Mouse (Mus musculus) MEL (cell line): ENCODE data around the gene Dus1l. TPM values are rescaled to one million over a fixed set of nuclear protein-coding genes. Genes with fewer than 3 reads are reported as not detected.
A peak's percentile ranks its signal among the peaks of the same experiment; 100 is the strongest.

Experiments used
- DNase-seq: peaks from one replicate; pipeline ENCODE4 v3.0.0; 2011; ENCODE audit warnings: low read depth, low spot score
- H3K27ac ChIP-seq: 2 replicates; pipeline ENCODE4 v1.5.1; 2012; ENCODE audit warnings: low read depth, mild to moderate bottlenecking, control low read depth, low read length, moderate library complexity; ENCODE audit not compliant: control insufficient read depth
- H3K27me3 ChIP-seq, 2 experiments: fragments of 150-350 bp in 1 of 2; sonication (generic) in 1 of 2; 2 replicates each; pipeline ENCODE4 v1.6.1; 2012; ENCODE audit warnings: low read length in 2 of 2, mild to moderate bottlenecking in 2 of 2, improper control_type of control experiment in 1 of 2, moderate library complexity in 1 of 2; ENCODE audit not compliant: insufficient read depth in 2 of 2, control insufficient read depth in 1 of 2
- H3K36me3 ChIP-seq, 2 experiments: 2 replicates each; pipeline ENCODE4 v1.6.1; 2012 to 2014; ENCODE audit warnings: low read length in 2 of 2, improper control_type of control experiment in 1 of 2, inconsistent platforms in 1 of 2, mild to moderate bottlenecking in 1 of 2; ENCODE audit not compliant: insufficient read depth in 2 of 2, control insufficient read depth in 1 of 2
- H3K4me1 ChIP-seq, 2 experiments: fragments of 150-350 bp in 1 of 2; sonication (generic) in 1 of 2; 2 replicates each; pipeline ENCODE4 v1.6.1; 2012; ENCODE audit warnings: low read length in 2 of 2, improper control_type of control experiment in 1 of 2, mild to moderate bottlenecking in 1 of 2; ENCODE audit not compliant: insufficient read depth in 2 of 2, control insufficient read depth in 1 of 2
- H3K4me3 ChIP-seq, 2 experiments: fragments of 150-350 bp in 1 of 2; sonication (generic) in 1 of 2; 2 replicates each; pipeline ENCODE4 v1.5.1; 2012; ENCODE audit warnings: low read depth in 2 of 2, low read length in 2 of 2, mild to moderate bottlenecking in 2 of 2, moderate library complexity in 2 of 2, control low read depth in 1 of 2, improper control_type of control experiment in 1 of 2; ENCODE audit not compliant: control insufficient read depth in 1 of 2, insufficient read depth in 1 of 2
- H3K79me2 ChIP-seq: 2 replicates; pipeline ENCODE4 v1.6.1; 2012; ENCODE audit warnings: mild to moderate bottlenecking, low read length, moderate library complexity; ENCODE audit not compliant: control insufficient read depth, poor library complexity, insufficient read depth
- H3K9ac ChIP-seq: 2 replicates; pipeline ENCODE4 v1.6.1; 2012; ENCODE audit warnings: low read depth, mild to moderate bottlenecking, control low read depth, low read length, moderate library complexity; ENCODE audit not compliant: control insufficient read depth, poor library complexity, severe bottlenecking
- H3K9me3 ChIP-seq: fragments of 150-350 bp; sonication (generic); replicated peaks from 2 replicates; pipeline ENCODE4 v1.6.1; 2012; ENCODE audit warnings: mild to moderate bottlenecking, low read length, improper control_type of control experiment, moderate library complexity; ENCODE audit not compliant: insufficient read depth
- CHD1 ChIP-seq: IDR thresholded peaks from 2 replicates; pipeline ENCODE4 v1.6.1; 2012; ENCODE audit warnings: low read depth, mild to moderate bottlenecking, inconsistent platforms, low read length, improper control_type of control experiment
- CTCF ChIP-seq, 3 experiments: IDR thresholded peaks in 2 of 3; conservative IDR thresholded peaks in 1 of 3; 2 replicates each; pipeline ENCODE4 v1.5.1; 2011 to 2012; ENCODE audit warnings: low read length in 3 of 3, low read depth in 2 of 3, mild to moderate bottlenecking in 2 of 3, improper control_type of control experiment in 1 of 3, inconsistent platforms in 1 of 3, mixed read lengths in 1 of 3, moderate library complexity in 1 of 3; ENCODE audit not compliant: control insufficient read depth in 1 of 3, insufficient read depth in 1 of 3, poor library complexity in 1 of 3, severe bottlenecking in 1 of 3
- ELF1 ChIP-seq: IDR thresholded peaks from 2 replicates; pipeline ENCODE4 v1.6.1; 2014; ENCODE audit warnings: low read depth, mild to moderate bottlenecking, inconsistent platforms, low read length, improper control_type of control experiment, moderate library complexity
- EP300 ChIP-seq, 2 experiments: IDR thresholded peaks; 2 replicates each; pipeline ENCODE4 v1.6.1; 2011; ENCODE audit warnings: improper control_type of control experiment in 2 of 2, low read length in 2 of 2, low read depth in 1 of 2, mild to moderate bottlenecking in 1 of 2
- ETS1 ChIP-seq: IDR thresholded peaks from 2 replicates; pipeline ENCODE4 v1.6.1; 2012; ENCODE audit warnings: low read depth, mild to moderate bottlenecking, inconsistent platforms, low read length, improper control_type of control experiment, moderate library complexity
- GABPA ChIP-seq: IDR thresholded peaks from 2 replicates; pipeline ENCODE4 v1.6.1; 2012; ENCODE audit warnings: low read depth, mild to moderate bottlenecking, inconsistent platforms, low read length, improper control_type of control experiment, moderate library complexity
- HCFC1 ChIP-seq: IDR thresholded peaks from 2 replicates; pipeline ENCODE4 v1.6.1; 2012; ENCODE audit warnings: low read depth, mild to moderate bottlenecking, inconsistent platforms, low read length, improper control_type of control experiment, moderate library complexity
- JUND ChIP-seq: IDR thresholded peaks from 2 replicates; pipeline ENCODE4 v1.6.1; 2011; ENCODE audit warnings: low read depth, mild to moderate bottlenecking, improper control_type of control experiment, low read length
- MAFK ChIP-seq: IDR thresholded peaks from 2 replicates; pipeline ENCODE4 v1.6.1; 2011; ENCODE audit warnings: low read depth, mild to moderate bottlenecking, low read length, improper control_type of control experiment, borderline replicate concordance
- MAX ChIP-seq: IDR thresholded peaks from 2 replicates; pipeline ENCODE4 v1.6.1; 2011; ENCODE audit warnings: low read length, improper control_type of control experiment
- MAZ ChIP-seq: IDR thresholded peaks from 2 replicates; pipeline ENCODE4 v1.6.1; 2012; ENCODE audit warnings: low read depth, mild to moderate bottlenecking, inconsistent platforms, low read length, improper control_type of control experiment
- MEF2A ChIP-seq: IDR thresholded peaks from 2 replicates; pipeline ENCODE4 v1.6.1; 2014; ENCODE audit warnings: low read depth, mild to moderate bottlenecking, inconsistent platforms, low read length, improper control_type of control experiment; ENCODE audit not compliant: poor library complexity, insufficient replicate concordance, severe bottlenecking; ENCODE audit errors: extremely low read depth
- MXI1 ChIP-seq: IDR thresholded peaks from 2 replicates; pipeline ENCODE4 v1.6.1; 2011; ENCODE audit warnings: mild to moderate bottlenecking, low read depth, low read length, improper control_type of control experiment
- MYB ChIP-seq: IDR thresholded peaks from 2 replicates; pipeline ENCODE4 v1.6.1; 2011; ENCODE audit warnings: mild to moderate bottlenecking, low read depth, low read length, improper control_type of control experiment
- MYC ChIP-seq: IDR thresholded peaks from 2 replicates; pipeline ENCODE4 v1.6.1; 2011; ENCODE audit warnings: low read depth, mild to moderate bottlenecking, low read length, improper control_type of control experiment, moderate library complexity
- NELFE ChIP-seq: IDR thresholded peaks from 2 replicates; pipeline ENCODE4 v1.6.1; 2011; ENCODE audit warnings: low read depth, low read length, improper control_type of control experiment
- NRF1 ChIP-seq: IDR thresholded peaks from 2 replicates; pipeline ENCODE4 v1.6.1; 2014; ENCODE audit warnings: low read depth, mild to moderate bottlenecking, inconsistent platforms, low read length, improper control_type of control experiment, moderate library complexity; ENCODE audit not compliant: poor library complexity, insufficient read depth, severe bottlenecking
- POLR2A ChIP-seq, 2 experiments: IDR thresholded peaks; 2 replicates each; pipeline ENCODE4 v1.6.1; 2011 to 2012; ENCODE audit warnings: low read length in 2 of 2, mild to moderate bottlenecking in 2 of 2, control low read depth in 1 of 2, improper control_type of control experiment in 1 of 2, low read depth in 1 of 2, moderate library complexity in 1 of 2; ENCODE audit not compliant: control insufficient read depth in 1 of 2, insufficient read depth in 1 of 2, poor library complexity in 1 of 2
- POLR2AphosphoS5 ChIP-seq: IDR thresholded peaks from 2 replicates; pipeline ENCODE4 v1.6.1; 2012; ENCODE audit warnings: low read depth, borderline replicate concordance, mild to moderate bottlenecking, inconsistent platforms, low read length, moderate library complexity, mixed read lengths
- RAD21 ChIP-seq: IDR thresholded peaks from 2 replicates; pipeline ENCODE4 v1.6.1; 2011; ENCODE audit warnings: mild to moderate bottlenecking, low read depth, low read length, improper control_type of control experiment
- SIN3A ChIP-seq: IDR thresholded peaks from 2 replicates; pipeline ENCODE4 v1.6.1; 2012; ENCODE audit warnings: low read length, improper control_type of control experiment, inconsistent platforms
- SMC3 ChIP-seq: IDR thresholded peaks from 2 replicates; pipeline ENCODE4 v1.6.1; 2011; ENCODE audit warnings: low read depth, low read length, improper control_type of control experiment
- TBP ChIP-seq: IDR thresholded peaks from 2 replicates; pipeline ENCODE4 v1.8.0; 2011; ENCODE audit warnings: low read depth, low read length, improper control_type of control experiment
- TCF12 ChIP-seq: IDR thresholded peaks from 2 replicates; pipeline ENCODE4 v1.6.1; 2014; ENCODE audit warnings: low read depth, mild to moderate bottlenecking, inconsistent platforms, low read length, improper control_type of control experiment, moderate library complexity
- USF1 ChIP-seq: IDR thresholded peaks from 2 replicates; pipeline ENCODE4 v1.6.1; 2014; ENCODE audit warnings: low read depth, mild to moderate bottlenecking, inconsistent platforms, low read length, improper control_type of control experiment, moderate library complexity
- ZC3H11A ChIP-seq: IDR thresholded peaks from 2 replicates; pipeline ENCODE4 v1.6.1; 2012; ENCODE audit warnings: low read depth, mild to moderate bottlenecking, inconsistent platforms, low read length, improper control_type of control experiment
- ZMIZ1 ChIP-seq: IDR thresholded peaks from 2 replicates; pipeline ENCODE4 v1.6.1; 2012; ENCODE audit warnings: low read depth, mild to moderate bottlenecking, inconsistent platforms, low read length, improper control_type of control experiment, moderate library complexity
- ZNF384 ChIP-seq: IDR thresholded peaks from 2 replicates; pipeline ENCODE4 v1.6.1; 2012; ENCODE audit warnings: low read depth, mild to moderate bottlenecking, inconsistent platforms, low read length, improper control_type of control experiment
- polyA plus RNA-seq, 2 experiments: library from polyadenylated mRNA; stranded (reverse) in 1 of 2; unstranded in 1 of 2; fragments of >175 nt in 1 of 2; fragments of >200 nt in 1 of 2; gene quantifications; 2 replicates each; pipeline versions ENCODE4 v1.2.1 to v1.2.4; 2012; ENCODE audit warnings: low replicate concordance in 2 of 2, low read depth in 1 of 2; ENCODE audit not compliant: insufficient read length in 2 of 2, insufficient read depth in 1 of 2, missing spikeins in 1 of 2
- total RNA-seq: library from RNA; depleted of rRNA; stranded (reverse); fragments of 300-350 nt; gene quantifications from 2 replicates; pipeline ENCODE4 v1.2.3, GENCODE M21; 2012

Dus1l gene
- total and polyA plus RNA-seq, 3 experiments, result 171 to 203 TPM; not detected in 1

DNA sequence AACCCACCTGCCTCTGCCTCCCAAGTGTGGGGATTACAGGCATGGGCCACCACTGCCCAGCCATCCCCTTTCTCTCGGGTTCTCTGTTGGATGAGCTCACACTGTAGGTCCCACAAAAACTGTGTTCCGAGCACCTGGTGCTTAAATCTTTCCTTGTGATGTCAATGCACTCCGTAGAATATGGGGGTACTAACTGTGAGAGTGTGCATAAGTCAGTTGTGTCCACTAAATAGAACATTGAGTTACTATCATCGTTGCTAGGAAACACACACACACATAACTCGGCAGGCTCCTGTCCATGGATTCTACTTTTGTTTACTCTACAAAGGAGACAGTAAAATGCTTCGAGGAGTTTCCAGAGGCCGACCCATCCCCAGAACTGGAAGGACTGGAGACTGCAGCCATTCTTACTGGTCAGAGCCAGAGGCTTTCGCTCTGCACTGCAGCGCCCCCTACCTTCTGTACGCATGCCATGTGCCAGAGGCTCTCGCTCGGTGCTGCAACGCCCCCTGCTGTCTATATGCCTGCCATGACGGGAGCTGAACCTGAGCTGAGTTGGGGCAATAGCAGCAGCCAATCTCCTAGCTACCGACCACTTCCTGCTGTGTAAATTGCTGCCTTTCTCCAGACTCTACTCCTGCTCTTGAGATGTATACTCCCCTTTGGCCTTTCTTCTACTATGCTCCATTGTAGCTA, 20.3 kb downstream of the Dus1l start:
- H3K9me3 ChIP-seq, result no peaks in the 10 kb centered on the region
- H3K4me1 ChIP-seq, result peaks cover 0 to 5% of the 10 kb centered on the region in 2 experiments; a peak in 1 of 4 replicates
- H3K79me2 ChIP-seq, result no peaks in the 10 kb centered on the region
- peak overlapping the region in 1 of 2 experiments; percentile 8; a peak in 1 of 4 replicates for H3K4me3 ChIP-seq
- DNase-seq, result peak; percentile 97
- TF ChIP-seq ZMIZ1 (no peak), MAZ (peak; percentile 65; the same call in 1 of the 2 replicates), MYC (peak; percentile 99), MYB (no peak), MAFK (no peak), ETS1 (no peak), TCF12 (peak; percentile 17; the same call in 1 of the 2 replicates), SMC3 (peak; percentile 100), MEF2A (no peak), MXI1 (peak; percentile 90), EP300 (IDR thresholded peaks at IDR 0.05; ENCODE audit: low read depth in 1 of 2, low read length in 2 of 2) (peak in 1 of 2 experiments; percentile 47; a peak in 2 of 4 replicates), TBP (peak; percentile 63), MAX (peak; percentile 98), NELFE (no peak), GABPA (no peak), CHD1 (no peak), NRF1 (0 out of 2 replicates have a peak, but pooled peaks have one; percentile 31), JUND (peak; percentile 72; the same call in 1 of the 2 replicates), SIN3A (peak; percentile 91), ELF1 (peak; percentile 84), POLR2AphosphoS5 (no peak), POLR2A (IDR thresholded peaks at IDR 0.05; ENCODE audit: control insufficient read depth in 1 of 2, insufficient read depth in 1 of 2, low read depth in 1 of 2, low read length in 2 of 2, poor library complexity in 1 of 2) (no peak), HCFC1 (peak; percentile 71), ZC3H11A (peak; percentile 98), RAD21 (no peak; the same call in none of the 2 replicates), USF1 (peak; percentile 57), CTCF (IDR thresholded peaks at IDR 0.05 in 2 of 3, conservative IDR thresholded peaks at IDR 0.05 in 1 of 3; ENCODE audit: control insufficient read depth in 1 of 3, insufficient read depth in 1 of 3, low read depth in 2 of 3, low read length in 3 of 3, poor library complexity in 1 of 3, severe bottlenecking in 1 of 3) (peak in 2 of 3 experiments; percentile 99 to 100; a peak in 5 of 6 replicates), ZNF384 (peak; percentile 69)
- H3K9ac ChIP-seq, result peak overlapping the region; percentile 30
- H3K27me3 ChIP-seq, result no peaks in the 10 kb centered on the region
- no peak overlapping the region for H3K27ac ChIP-seq
- peaks cover 0 to 3% of the 10 kb centered on the region in 2 experiments; a peak in 1 of 4 replicates for H3K36me3 ChIP-seq
